Mouse (Mus musculus): ENCODE results near the gene Agmo. TPM values are rescaled to one million over a fixed set of nuclear protein-coding genes. Genes with fewer than 3 reads are reported as not detected.

Agmo gene
- polyA plus RNA-seq (2012; fragmentation: generic; extraction: Trizol), result 0.02 TPM
- long read RNA-seq, experiment 1, result 0 reads
- long read RNA-seq, experiment 2, result 0 reads

- no peak for TF ChIP-seq MYOG (IDR thresholded peaks at IDR 0.05; ENCODE audit: control insufficient read depth, extremely low read depth, insufficient read length)
- no peak for TF ChIP-seq FOSL1 (IDR thresholded peaks at IDR 0.05; ENCODE audit: insufficient read depth, low read length, poor library complexity, severe bottlenecking)
- TF ChIP-seq CTCF (IDR thresholded peaks at IDR 0.05; ENCODE audit: control insufficient read depth, insufficient read depth, insufficient read length), result no peak
- no peak for TF ChIP-seq USF1 (IDR thresholded peaks at IDR 0.05; ENCODE audit: low read depth)
- no peak for TF ChIP-seq MAX (IDR thresholded peaks at IDR 0.05)
- TF ChIP-seq CEBPB (IDR thresholded peaks at IDR 0.05; ENCODE audit: low read depth), result no peak
- TF ChIP-seq MYOD1 (IDR thresholded peaks at IDR 0.05; ENCODE audit: control insufficient read depth, insufficient read length, low read depth), result no peak
- no peaks in the 10 kb centered on the region for H3K36me3 ChIP-seq (ENCODE audit: control insufficient read depth, insufficient read depth)
Measured at GRCm38 (mm10) chr12:37241566-37242021, at the start of gene Agmo. TSS of gene Agmo (plus strand) at chr12:37241641.

DNA sequence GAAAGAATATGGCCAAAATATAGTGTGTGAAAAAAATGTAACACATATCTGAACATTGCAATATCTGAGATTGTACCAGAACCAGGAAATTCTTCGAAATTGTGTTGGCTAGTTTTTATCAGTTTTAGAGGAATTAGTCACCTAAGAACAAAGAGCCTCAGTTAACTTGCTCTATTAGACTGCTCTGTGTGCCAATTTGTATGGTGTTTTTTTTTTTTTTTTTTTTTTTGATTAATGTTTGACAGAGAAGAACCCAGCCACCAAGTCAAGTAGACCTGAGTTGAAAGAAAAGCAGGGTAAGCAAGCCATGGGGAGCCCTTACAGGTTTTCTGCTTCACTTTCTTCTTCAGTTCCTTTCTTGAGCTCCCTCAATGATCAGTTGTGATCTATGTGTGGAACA, 10.3 kb upstream of the Agmo start:
- TF ChIP-seq MYOG (IDR thresholded peaks at IDR 0.05; ENCODE audit: control insufficient read depth, extremely low read depth, insufficient read length) (no peak), CTCF (IDR thresholded peaks at IDR 0.05; ENCODE audit: control insufficient read depth, insufficient read depth, insufficient read length) (no peak), USF1 (IDR thresholded peaks at IDR 0.05; ENCODE audit: low read depth) (no peak), CEBPB (IDR thresholded peaks at IDR 0.05; ENCODE audit: low read depth) (no peak), MYOD1 (IDR thresholded peaks at IDR 0.05; ENCODE audit: control insufficient read depth, insufficient read length, low read depth) (no peak), FOSL1 (IDR thresholded peaks at IDR 0.05; ENCODE audit: insufficient read depth, low read length, poor library complexity, severe bottlenecking) (no peak)
- H3K36me3 ChIP-seq (ENCODE audit: control insufficient read depth, insufficient read depth), result no peaks in the 10 kb centered on the region

More at GRCm38 (mm10) chr12:37241566-37242021, at the start of gene Agmo:
- no peak within 1 kb of the TSS for H3ac ChIP-seq (ENCODE audit: control insufficient read depth, insufficient read length, low read depth)
- H3K27me3 ChIP-seq (ENCODE audit: control insufficient read depth, insufficient read depth, insufficient read length), result no peaks in the 10 kb centered on the region
- no peaks in the 10 kb centered on the region for H3K79me3 ChIP-seq (ENCODE audit: low read depth)
- no peaks in the 10 kb centered on the region for H3K79me2 ChIP-seq (ENCODE audit: control insufficient read depth, insufficient read depth)
- H3K4me3 ChIP-seq (ENCODE audit: insufficient read depth, poor library complexity, severe bottlenecking), result no peak within 1 kb of the TSS

GRCm38 (mm10) chr12:37240975-37241565, 371 bp upstream of the Agmo start:
- no peak for TF ChIP-seq MAX (IDR thresholded peaks at IDR 0.05)
- TF ChIP-seq CEBPB (IDR thresholded peaks at IDR 0.05; ENCODE audit: low read depth), result no peak
- TF ChIP-seq MYOD1 (IDR thresholded peaks at IDR 0.05; ENCODE audit: control insufficient read depth, insufficient read length, low read depth), result no peak
- no peak for TF ChIP-seq MYOG (IDR thresholded peaks at IDR 0.05; ENCODE audit: control insufficient read depth, extremely low read depth, insufficient read length)
- TF ChIP-seq CTCF (IDR thresholded peaks at IDR 0.05; ENCODE audit: control insufficient read depth, insufficient read depth, insufficient read length), result no peak
- TF ChIP-seq USF1 (IDR thresholded peaks at IDR 0.05; ENCODE audit: low read depth), result no peak
- no peak for TF ChIP-seq FOSL1 (IDR thresholded peaks at IDR 0.05; ENCODE audit: insufficient read depth, low read length, poor library complexity, severe bottlenecking)
- no peaks in the 10 kb centered on the region for H3K79me2 ChIP-seq (ENCODE audit: control insufficient read depth, insufficient read depth)
- H3K79me3 ChIP-seq (ENCODE audit: low read depth), result no peaks in the 10 kb centered on the region

More for the DNA sequence above, 10.3 kb upstream of the Agmo start:
- Histone ChIP-seq H3K27me3 (ENCODE audit: control insufficient read depth, insufficient read depth, insufficient read length) (no peaks in the 10 kb centered on the region), H3K79me2 (ENCODE audit: control insufficient read depth, insufficient read depth) (no peaks in the 10 kb centered on the region), H3K79me3 (ENCODE audit: low read depth) (no peaks in the 10 kb centered on the region), H3K4me3 (ENCODE audit: insufficient read depth, poor library complexity, severe bottlenecking) (no peak overlapping the region), H3ac (ENCODE audit: control insufficient read depth, insufficient read length, low read depth) (no peak overlapping the region)

GRCm38 (mm10) chr12:37242484-37242883, 1.0 kb downstream of the Agmo start:
- H3ac ChIP-seq (ENCODE audit: control insufficient read depth, insufficient read length, low read depth), result no peak overlapping the region
- no peaks in the 10 kb centered on the region for H3K27me3 ChIP-seq (ENCODE audit: control insufficient read depth, insufficient read depth, insufficient read length)
- no peak for TF ChIP-seq MAX (IDR thresholded peaks at IDR 0.05)
- TF ChIP-seq CTCF (IDR thresholded peaks at IDR 0.05; ENCODE audit: control insufficient read depth, insufficient read depth, insufficient read length), result no peak
- no peak for TF ChIP-seq MYOD1 (IDR thresholded peaks at IDR 0.05; ENCODE audit: control insufficient read depth, insufficient read length, low read depth)
- no peak for TF ChIP-seq MYOG (IDR thresholded peaks at IDR 0.05; ENCODE audit: control insufficient read depth, extremely low read depth, insufficient read length)
- no peak for TF ChIP-seq USF1 (IDR thresholded peaks at IDR 0.05; ENCODE audit: low read depth)
- TF ChIP-seq CEBPB (IDR thresholded peaks at IDR 0.05; ENCODE audit: low read depth), result no peak
- TF ChIP-seq FOSL1 (IDR thresholded peaks at IDR 0.05; ENCODE audit: insufficient read depth, low read length, poor library complexity, severe bottlenecking), result no peak
- H3K79me2 ChIP-seq (ENCODE audit: control insufficient read depth, insufficient read depth), result no peaks in the 10 kb centered on the region
- H3K79me3 ChIP-seq (ENCODE audit: low read depth), result no peaks in the 10 kb centered on the region
- H3K4me3 ChIP-seq (ENCODE audit: insufficient read depth, poor library complexity, severe bottlenecking), result no peak overlapping the region
- no peaks in the 10 kb centered on the region for H3K36me3 ChIP-seq (ENCODE audit: control insufficient read depth, insufficient read depth)

More at GRCm38 (mm10) chr12:37240975-37241565, 371 bp upstream of the Agmo start:
- Histone ChIP-seq H3K4me3 (ENCODE audit: insufficient read depth, poor library complexity, severe bottlenecking) (no peak overlapping the region), H3K36me3 (ENCODE audit: control insufficient read depth, insufficient read depth) (no peaks in the 10 kb centered on the region), H3K27me3 (ENCODE audit: control insufficient read depth, insufficient read depth, insufficient read length) (no peaks in the 10 kb centered on the region), H3ac (ENCODE audit: control insufficient read depth, insufficient read length, low read depth) (no peak overlapping the region)

DNA sequence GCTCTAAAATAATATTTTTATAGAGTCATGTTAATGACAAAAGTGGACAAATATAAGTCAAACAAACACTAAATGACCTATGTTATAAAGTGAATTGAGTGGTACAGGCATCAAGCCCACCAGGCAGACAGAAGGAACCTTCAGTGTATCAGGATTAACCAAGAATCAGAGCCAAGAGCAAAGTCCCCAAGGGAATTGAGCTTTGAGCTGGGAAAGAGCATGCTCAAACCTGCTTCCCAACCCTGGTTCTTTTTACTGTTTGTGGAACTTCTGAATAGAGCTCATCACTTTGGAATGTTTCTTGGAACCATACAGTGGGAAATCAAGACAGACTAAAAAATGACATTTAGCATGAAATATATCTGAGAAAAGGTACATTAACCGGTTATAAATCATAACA, 3.4 kb downstream of the Agmo start:
- no peak overlapping the region for H3ac ChIP-seq (ENCODE audit: control insufficient read depth, insufficient read length, low read depth)
- H3K79me3 ChIP-seq (ENCODE audit: low read depth), result no peaks in the 10 kb centered on the region
- no peaks in the 10 kb centered on the region for H3K36me3 ChIP-seq (ENCODE audit: control insufficient read depth, insufficient read depth)
- H3K79me2 ChIP-seq (ENCODE audit: control insufficient read depth, insufficient read depth), result no peaks in the 10 kb centered on the region
- H3K4me3 ChIP-seq (ENCODE audit: insufficient read depth, poor library complexity, severe bottlenecking), result no peak overlapping the region
- TF ChIP-seq CTCF (IDR thresholded peaks at IDR 0.05; ENCODE audit: control insufficient read depth, insufficient read depth, insufficient read length) (no peak), MYOD1 (IDR thresholded peaks at IDR 0.05; ENCODE audit: control insufficient read depth, insufficient read length, low read depth) (no peak), MYOG (IDR thresholded peaks at IDR 0.05; ENCODE audit: control insufficient read depth, extremely low read depth, insufficient read length) (no peak), MAX (IDR thresholded peaks at IDR 0.05) (no peak), FOSL1 (IDR thresholded peaks at IDR 0.05; ENCODE audit: insufficient read depth, low read length, poor library complexity, severe bottlenecking) (no peak), USF1 (IDR thresholded peaks at IDR 0.05; ENCODE audit: low read depth) (no peak), CEBPB (IDR thresholded peaks at IDR 0.05; ENCODE audit: low read depth) (no peak)
- H3K27me3 ChIP-seq (ENCODE audit: control insufficient read depth, insufficient read depth, insufficient read length), result no peaks in the 10 kb centered on the region
